Mouse (Mus musculus) urinary bladder, postnatal 0 days (tissue): ENCODE results near the gene Gabra2. TPM values are rescaled to one million over a fixed set of nuclear protein-coding genes. Genes with fewer than 3 reads are reported as not detected.

Source experiments
- polyA plus RNA-seq: library from polyadenylated mRNA; unstranded; fragments of >200 nt; fragmentation: Nextera tagmentation; extraction: Ambion mirVana; gene quantifications from 2 replicates; pipeline ENCODE4 v1.2.1, GENCODE M21; 2015

The Gabra2 gene
- 0.99 and 1.8 TPM in 2 replicates for polyA plus RNA-seq

GRCm38 (mm10) chr5:71095725-71096607 lies at the start of gene Gabra2:
Gene Gabra2 (minus strand): TSS chr5:71095849.

